Mouse (Mus musculus): Measurements from ENCODE around the gene Hist1h3e. TPM values are rescaled to one million over a fixed set of nuclear protein-coding genes. Genes with fewer than 3 reads are reported as not detected.
"Not testable (repeated sequence)": the region's sequence is repeated elsewhere in the genome, so short reads cannot be mapped to it uniquely, and the experiment has no call there.

The Hist1h3e gene
- polyA plus RNA-seq, 1 experiment from 2014 or later: 2.8 TPM

GRCm38 (mm10) chr13:23537006-23537710 lies 25.0 kb downstream of the Hist1h3e start:
- H3K9ac ChIP-seq: no peak overlapping the region
- H3K4me2 ChIP-seq: peak overlapping the region; percentile 74
- no peak for ATAC-seq (ENCODE audit: low FRiP score)

GRCm38 (mm10) chr13:23536076-23536822 lies 25.9 kb downstream of the Hist1h3e start:
- ATAC-seq (ENCODE audit: low FRiP score): no peak
- H3K4me3 ChIP-seq: peak overlapping the region; percentile 51
- WGBS: 23% methylated on average over 7 of the region's 7 CpGs
- H3K4me2 ChIP-seq: peak overlapping the region; percentile 74
- H3K27me3 ChIP-seq: no peaks in the 10 kb centered on the region
- H3K27ac ChIP-seq: no peak overlapping the region
- H3K9ac ChIP-seq: peak overlapping the region; percentile 43; the same call in 1 of the 2 replicates
- H3K36me3 ChIP-seq: no peaks in the 10 kb centered on the region
- no peaks in the 10 kb centered on the region for H3K9me3 ChIP-seq
- peaks cover 39% of the 10 kb centered on the region for H3K4me1 ChIP-seq (replicated peaks)

More at GRCm38 (mm10) chr13:23537006-23537710, 25.0 kb downstream of the Hist1h3e start:
- Histone ChIP-seq H3K4me1 (replicated peaks) (peaks cover 36% of the 10 kb centered on the region), H3K27me3 (no peaks in the 10 kb centered on the region), H3K4me3 (no peak overlapping the region), H3K27ac (no peak overlapping the region), H3K9me3 (no peaks in the 10 kb centered on the region), H3K36me3 (no peaks in the 10 kb centered on the region)
- 87% methylated on average over 3 of the region's 3 CpGs for WGBS

DNA sequence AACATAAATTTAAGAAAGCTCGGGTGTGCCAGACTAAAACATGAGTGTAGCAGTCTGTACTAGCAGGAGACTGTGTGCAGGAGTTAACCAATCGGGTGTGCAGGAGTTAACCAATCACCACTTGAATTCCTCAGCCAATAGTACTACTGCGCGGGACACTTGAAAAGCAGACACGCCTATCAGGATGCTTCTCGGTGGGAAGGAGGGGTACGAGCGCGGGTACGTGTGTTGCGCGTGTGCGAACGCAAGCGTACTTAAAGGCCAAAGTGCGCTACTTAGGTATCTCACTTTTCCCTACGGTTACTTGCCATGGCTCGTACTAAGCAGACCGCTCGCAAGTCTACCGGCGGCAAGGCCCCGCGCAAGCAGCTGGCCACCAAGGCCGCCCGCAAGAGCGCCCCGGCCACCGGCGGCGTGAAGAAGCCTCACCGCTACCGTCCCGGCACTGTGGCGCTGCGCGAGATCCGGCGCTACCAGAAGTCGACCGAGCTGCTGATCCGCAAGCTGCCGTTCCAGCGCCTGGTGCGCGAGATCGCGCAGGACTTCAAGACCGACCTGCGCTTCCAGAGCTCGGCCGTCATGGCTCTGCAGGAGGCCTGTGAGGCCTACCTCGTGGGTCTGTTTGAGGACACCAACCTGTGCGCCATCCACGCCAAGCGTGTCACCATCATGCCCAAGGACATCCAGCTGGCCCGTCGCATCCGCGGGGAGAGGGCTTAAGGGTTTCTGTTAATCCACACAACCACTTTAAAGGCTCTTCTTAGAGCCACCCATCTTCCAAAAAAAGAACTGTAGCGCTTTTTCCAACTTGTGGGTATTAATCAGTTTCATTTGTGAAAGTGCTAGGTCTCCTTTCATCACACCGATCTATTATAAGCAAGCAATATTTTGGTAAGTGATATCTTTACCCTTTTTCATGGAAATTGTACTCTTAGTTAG lies 26.8 kb downstream of the Hist1h3e start, which contains the start of gene Hist1h3g:
Gene Hist1h3g, plus strand, starts transcription at position 286 of the 939 bp plus-strand sequence.
- Histone ChIP-seq H3K4me3 (peak within 1 kb of the TSS; percentile 51), H3K4me2 (peak within 1 kb of the TSS; percentile 74), H3K27ac (peak within 1 kb of the TSS; percentile 69), H3K9ac (peak within 1 kb of the TSS; percentile 64), H3K4me1 (replicated peaks) (peaks cover 39% of the 10 kb centered on the region)
- H3K27me3 ChIP-seq, H3K9me3 ChIP-seq, H3K36me3 ChIP-seq: not testable (repeated sequence)
- WGBS: under 1% methylated on average over 54 of the region's 62 CpGs
- ATAC-seq (ENCODE audit: low FRiP score): peak; percentile 90

DNA sequence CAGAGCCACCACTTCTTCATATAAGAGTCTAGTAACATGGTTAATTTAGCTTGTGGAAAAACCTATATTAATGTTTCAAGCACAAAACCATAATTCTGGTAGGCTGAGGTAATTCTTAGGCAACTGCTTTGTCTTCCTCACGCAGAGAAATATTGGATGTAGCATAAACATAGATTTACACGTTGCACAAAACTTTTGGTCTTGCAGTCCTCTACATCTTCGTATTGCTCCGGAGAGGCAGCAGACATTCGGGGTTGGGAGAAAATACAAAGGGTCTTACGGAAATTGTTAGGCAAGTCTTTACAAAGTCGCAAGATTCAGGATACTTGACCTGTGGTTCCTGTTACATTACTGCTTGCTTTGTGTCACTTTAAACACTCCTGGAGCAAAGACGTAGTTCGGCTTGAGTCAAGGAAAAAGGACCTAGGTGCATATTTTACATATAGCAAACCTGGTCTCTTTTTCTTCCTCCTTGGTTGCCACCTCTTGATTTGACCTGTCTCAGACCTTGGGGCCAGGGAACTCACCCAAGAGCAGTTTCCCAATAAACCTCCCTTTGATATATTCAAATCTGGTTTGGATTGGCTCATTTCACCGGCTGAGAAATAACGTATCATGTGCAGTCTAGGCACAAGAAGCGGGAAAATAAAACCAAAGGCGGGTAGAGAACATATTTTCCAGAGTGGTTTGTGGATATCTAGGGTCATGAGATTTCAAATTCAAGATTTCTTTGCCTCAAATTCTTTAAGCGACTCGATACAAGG lies 27.6 kb downstream of the Hist1h3e start:
- Histone ChIP-seq H3K4me1 (replicated peaks) (peaks cover 39% of the 10 kb centered on the region), H3K9me3 (no peaks in the 10 kb centered on the region), H3K27me3 (no peaks in the 10 kb centered on the region), H3K4me3 (peak overlapping the region; percentile 51), H3K9ac (peak overlapping the region; percentile 60), H3K27ac (peak overlapping the region; percentile 69), H3K4me2 (peak overlapping the region; percentile 74), H3K36me3 (no peaks in the 10 kb centered on the region)
- WGBS: under 1% methylated on average over 15 of the region's 15 CpGs
- ATAC-seq (ENCODE audit: low FRiP score): no peak

GRCm38 (mm10) chr13:23533560-23534367 lies 28.4 kb downstream of the Hist1h3e start, which contains the start of gene Hist1h2af:
TSS of gene Hist1h2af (plus strand) at chr13:23533906.
- 0 out of 2 replicates have a peak, but pooled peaks have one; percentile 23 for ATAC-seq (ENCODE audit: low FRiP score)
- WGBS: under 1% methylated on average over 26 of the region's 53 CpGs

GRCm38 (mm10) chr13:23532262-23533075 lies 29.7 kb downstream of the Hist1h3e start:
- peak overlapping the region; percentile 96 for H3K27ac ChIP-seq
- no peaks in the 10 kb centered on the region for H3K27me3 ChIP-seq
- H3K36me3 ChIP-seq: no peaks in the 10 kb centered on the region
- H3K4me1 ChIP-seq (replicated peaks): peaks cover 49% of the 10 kb centered on the region
- ATAC-seq (ENCODE audit: low FRiP score): no peak
- peak overlapping the region; percentile 83 for H3K9ac ChIP-seq
- no peaks in the 10 kb centered on the region for H3K9me3 ChIP-seq
- 28% methylated on average over 9 of the region's 9 CpGs for WGBS
- peak overlapping the region; percentile 74 for H3K4me2 ChIP-seq
- H3K4me3 ChIP-seq: peak overlapping the region; percentile 51

More at GRCm38 (mm10) chr13:23533560-23534367, 28.4 kb downstream of the Hist1h3e start, which contains the start of gene Hist1h2af:
- H3K4me3 ChIP-seq: peak within 1 kb of the TSS; percentile 51
- peak within 1 kb of the TSS; percentile 74 for H3K4me2 ChIP-seq
- H3K4me1 ChIP-seq (replicated peaks): peaks cover 44% of the 10 kb centered on the region
- H3K9me3 ChIP-seq, H3K27me3 ChIP-seq, H3K36me3 ChIP-seq: not testable (repeated sequence)
- H3K9ac ChIP-seq: peak within 1 kb of the TSS; percentile 60
- peak within 1 kb of the TSS; percentile 96 for H3K27ac ChIP-seq

GRCm38 (mm10) chr13:23530901-23531875 lies 31.0 kb downstream of the Hist1h3e start, which contains the start of gene Hist1h4h:
TSS of gene Hist1h4h (plus strand) at chr13:23531050.
- Histone ChIP-seq H3K9ac (peak within 1 kb of the TSS; percentile 83), H3K27ac (peak within 1 kb of the TSS; percentile 96), H3K4me2 (peak within 1 kb of the TSS; percentile 74), H3K36me3 (no peaks in the 10 kb centered on the region), H3K27me3 (no peaks in the 10 kb centered on the region), H3K4me1 (replicated peaks) (peaks cover 45% of the 10 kb centered on the region), H3K9me3 (no peaks in the 10 kb centered on the region), H3K4me3 (peak within 1 kb of the TSS; percentile 51)
- ATAC-seq (ENCODE audit: low FRiP score): peak; percentile 86
- WGBS: under 1% methylated on average over 59 of the region's 70 CpGs

DNA sequence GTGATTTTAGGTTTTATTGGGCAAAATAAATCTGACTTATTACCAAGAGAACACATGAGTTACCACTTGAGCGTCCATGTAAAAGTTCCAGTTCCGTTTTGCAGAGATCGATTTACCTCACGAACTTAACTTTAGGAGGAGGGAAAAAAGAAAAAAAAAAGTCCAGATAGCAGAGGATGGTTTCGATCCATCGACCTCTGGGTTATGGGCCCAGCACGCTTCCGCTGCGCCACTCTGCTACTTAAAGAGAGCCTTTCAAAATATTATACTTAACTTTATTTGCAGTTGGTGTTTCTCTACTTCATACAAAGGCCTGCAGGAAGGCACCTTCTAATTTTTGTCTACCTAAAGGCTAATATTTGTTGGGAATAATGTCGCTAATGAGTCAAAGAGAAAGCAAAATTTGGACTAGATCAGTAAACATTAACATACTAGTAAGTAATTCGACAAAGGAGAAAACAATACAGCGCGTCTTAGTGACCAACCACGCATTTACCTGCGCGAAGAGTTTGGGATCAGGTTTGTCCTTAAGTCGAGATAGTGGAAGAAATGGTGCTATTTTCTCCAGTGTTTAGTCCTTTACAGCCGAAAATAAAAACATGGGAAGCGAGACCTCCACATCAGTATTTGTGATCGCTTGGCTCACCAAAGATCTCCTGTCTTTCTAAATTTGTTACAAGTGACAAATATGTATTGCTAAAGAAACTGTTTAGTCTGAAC lies 31.8 kb downstream of the Hist1h3e start:
- peak overlapping the region; percentile 83 for H3K9ac ChIP-seq
- peak overlapping the region; percentile 96 for H3K27ac ChIP-seq
- no peaks in the 10 kb centered on the region for H3K9me3 ChIP-seq
- ATAC-seq (ENCODE audit: low FRiP score): no peak
- under 1% methylated on average over 20 of the region's 20 CpGs for WGBS
- peak overlapping the region; percentile 51 for H3K4me3 ChIP-seq
- no peaks in the 10 kb centered on the region for H3K27me3 ChIP-seq
- peak overlapping the region; percentile 74 for H3K4me2 ChIP-seq
- peaks cover 45% of the 10 kb centered on the region for H3K4me1 ChIP-seq (replicated peaks)
- H3K36me3 ChIP-seq: no peaks in the 10 kb centered on the region
